Mouse (Mus musculus) adipocyte (in vitro differentiated cells): ENCODE data around the gene Maml2.

ENCODE experiments used
- DNase-seq: peaks from one replicate; pipeline ENCODE4 v3.0.0-alpha.2; 2016; ENCODE audit warnings: low spot score

The Maml2 gene

DNA sequence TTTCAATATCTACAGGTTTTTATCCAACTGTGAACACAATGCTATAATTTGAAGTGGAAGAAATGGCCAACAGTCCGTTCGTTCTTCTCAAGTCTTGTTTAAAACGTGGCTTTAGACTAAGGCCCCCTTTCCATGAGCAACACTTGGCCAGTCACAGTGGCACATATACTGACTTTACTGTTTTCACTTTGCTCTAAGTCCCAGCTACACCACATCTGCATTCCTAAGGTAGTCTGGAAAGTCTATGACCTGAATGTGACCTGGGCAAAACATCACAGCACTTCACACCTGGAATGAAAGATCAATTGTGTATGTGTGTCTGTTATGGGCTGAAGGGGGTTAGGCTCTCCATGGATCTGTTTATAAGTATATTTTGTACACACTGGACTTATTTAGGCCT, 151.0 kb downstream of the Maml2 start:
- DNase-seq: no peak

DNA sequence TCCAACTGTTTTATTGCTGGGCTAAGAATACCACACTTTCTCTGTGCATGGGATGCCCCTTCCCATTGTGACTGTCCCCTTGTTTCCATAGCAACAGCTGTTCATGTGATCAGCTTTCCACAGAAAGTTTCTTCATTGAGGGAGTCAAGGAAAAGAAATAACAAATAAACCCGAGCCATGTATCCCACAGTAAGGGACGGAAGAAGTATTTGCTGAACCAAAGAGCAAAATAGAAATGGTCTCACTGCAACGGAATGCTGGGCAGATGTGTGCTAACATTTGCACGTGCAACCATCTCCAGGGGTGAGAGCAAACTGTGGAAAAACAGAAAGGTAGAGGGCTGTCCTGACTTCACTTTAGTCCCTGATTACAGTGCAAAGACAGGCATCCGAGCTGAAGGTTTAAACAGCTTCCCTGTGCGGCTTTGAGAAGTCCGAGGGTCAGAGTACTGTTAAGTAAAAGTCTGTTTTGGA, 156.9 kb downstream of the Maml2 start:
- peak; percentile 11 for DNase-seq

DNA sequence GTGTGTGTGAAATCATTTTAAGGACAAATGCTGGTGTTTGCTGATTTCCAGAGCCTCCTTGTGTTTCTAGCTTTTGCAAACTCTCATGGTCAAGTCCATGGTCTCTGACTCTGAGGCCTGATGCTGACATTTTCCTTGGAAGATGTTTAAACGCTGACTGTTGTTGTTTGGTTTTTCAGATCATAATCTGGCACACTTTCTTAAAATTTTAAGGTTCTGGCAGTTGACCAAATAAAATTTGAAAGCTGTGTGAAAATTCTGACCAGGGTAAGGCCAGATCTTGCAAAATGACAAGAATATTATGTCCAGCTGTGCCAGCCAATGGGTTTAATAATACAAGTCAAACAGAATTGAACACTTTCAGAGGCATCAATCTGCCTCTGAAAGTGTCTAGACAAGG, 157.5 kb downstream of the Maml2 start:
- peak; percentile 56 for DNase-seq

DNA sequence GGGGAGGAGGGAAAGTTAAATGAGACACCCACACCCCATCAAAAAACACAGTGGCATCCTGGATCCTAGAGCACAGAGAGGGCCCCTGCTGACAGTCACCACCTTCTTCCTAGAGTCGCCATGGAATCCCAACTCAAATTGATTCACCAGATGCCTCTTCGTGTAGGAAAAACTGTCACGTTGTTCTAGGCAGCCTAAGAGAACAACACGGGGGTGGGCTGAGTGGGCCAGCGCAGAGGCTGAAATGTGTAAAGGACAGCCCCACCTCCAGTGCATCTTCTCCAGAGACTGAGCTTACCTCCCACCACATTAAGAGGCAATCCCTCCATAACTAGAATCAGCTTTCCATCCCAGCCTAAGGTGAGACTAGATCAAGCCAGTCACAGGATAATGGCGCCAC, 160.0 kb downstream of the Maml2 start:
- no peak for DNase-seq

DNA sequence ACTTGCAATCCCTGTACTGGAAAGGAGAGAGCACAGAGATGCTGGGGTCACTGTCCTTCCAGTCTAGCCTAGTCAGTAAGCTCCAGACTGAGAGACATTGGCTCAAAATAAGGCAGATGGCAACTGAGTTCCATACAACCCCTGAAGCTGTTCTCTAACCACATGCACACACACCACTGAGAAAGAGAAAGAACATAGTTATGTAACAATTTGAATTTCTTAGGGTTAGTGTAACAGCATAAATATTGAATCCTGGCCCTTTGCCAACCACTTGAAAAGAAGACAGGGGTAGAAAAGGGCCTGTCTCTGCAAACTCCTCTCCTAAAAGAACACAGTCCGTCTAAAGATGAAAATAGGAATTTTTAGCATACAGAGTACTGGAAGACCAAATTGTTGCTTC, 161.6 kb downstream of the Maml2 start:
- peak; percentile 52 for DNase-seq

DNA sequence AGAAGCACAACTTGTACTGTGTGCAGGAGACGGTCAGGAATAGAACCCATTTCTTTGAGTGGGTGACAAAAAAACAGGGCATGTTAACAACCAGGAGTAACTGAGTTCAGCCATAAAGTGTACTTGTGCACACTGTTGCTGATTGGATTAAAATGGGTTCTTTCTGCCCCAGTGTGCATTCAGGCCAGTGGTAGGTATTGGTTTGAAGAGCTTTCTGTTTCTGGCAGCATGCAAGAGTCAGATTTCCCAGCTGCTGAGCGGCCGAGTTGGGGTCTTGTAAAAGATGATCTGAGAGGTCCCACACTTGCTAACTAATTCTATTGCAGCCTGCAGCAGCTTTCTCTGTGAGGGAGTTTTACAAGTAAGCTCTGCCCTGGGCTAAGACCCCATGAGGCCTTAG, 162.3 kb downstream of the Maml2 start:
- DNase-seq: no peak

DNA sequence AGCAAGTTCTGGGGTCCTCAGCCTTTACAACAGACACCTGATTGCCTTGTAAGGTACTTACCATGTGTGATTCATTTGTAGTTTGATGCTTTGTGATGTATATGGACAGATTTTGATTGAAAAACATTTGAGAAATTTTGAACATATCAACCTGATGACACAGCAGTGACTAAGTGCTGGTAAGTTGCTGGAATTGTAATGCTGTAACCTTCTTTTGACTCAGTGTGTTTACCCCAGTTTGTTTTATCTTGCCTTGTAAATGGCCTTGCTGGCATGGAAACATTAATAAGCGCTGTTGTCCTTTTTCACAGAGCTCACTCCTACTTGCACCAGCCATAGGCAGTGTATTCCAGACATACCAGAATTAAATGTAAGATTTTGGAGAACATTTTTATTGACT, 163.2 kb downstream of the Maml2 start:
- DNase-seq: no peak

DNA sequence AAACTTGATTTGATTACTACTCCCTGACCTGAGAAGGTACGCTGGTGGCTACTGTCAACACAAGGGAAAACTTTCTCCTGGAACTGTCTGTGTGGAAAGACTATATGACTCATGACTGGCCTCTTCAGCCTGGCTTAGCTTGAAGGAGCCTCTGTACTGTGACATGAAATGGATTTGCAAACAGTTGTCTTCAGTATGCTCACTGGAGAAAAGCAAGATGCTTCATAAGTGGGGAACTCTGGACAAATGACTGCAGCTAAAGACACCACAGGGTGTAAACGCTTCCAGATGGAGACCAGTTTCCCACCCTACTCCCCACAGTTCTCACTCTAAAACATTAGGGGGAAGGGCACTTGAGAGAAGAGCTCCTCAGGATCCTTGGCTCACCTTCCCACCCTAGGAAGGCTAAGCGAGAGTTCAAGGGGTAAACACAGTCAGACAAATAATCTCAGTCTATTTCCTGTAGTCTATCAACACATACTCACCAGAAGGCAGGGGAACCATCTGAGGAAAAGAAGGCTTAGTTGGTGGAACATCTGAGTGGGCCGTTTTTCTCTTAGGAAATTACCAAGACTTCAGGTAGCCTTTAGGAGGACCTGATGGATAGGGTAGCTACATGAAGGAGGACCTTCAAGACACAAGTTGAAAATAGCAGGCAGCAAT, 167.7 kb downstream of the Maml2 start:
- no peak for DNase-seq

DNA sequence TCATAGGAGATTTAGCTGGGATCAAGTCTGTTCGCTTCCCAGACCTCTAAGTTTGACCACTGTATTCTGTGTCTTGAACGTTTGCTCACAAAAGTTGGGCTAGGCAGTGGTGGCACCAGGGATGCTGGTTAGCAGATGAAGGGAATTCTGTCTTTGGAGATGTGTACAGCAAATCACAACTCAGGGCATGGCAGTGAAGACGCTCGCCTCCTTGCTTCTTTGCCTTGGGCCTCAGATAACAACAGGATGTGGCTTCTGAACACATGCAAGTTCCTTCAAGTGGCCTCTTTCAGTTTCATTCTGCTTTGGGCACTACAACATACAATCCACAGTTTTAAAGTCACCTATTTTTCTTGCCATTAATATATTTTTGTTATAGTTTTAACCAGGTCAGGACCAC, 168.6 kb downstream of the Maml2 start:
- DNase-seq: no peak

DNA sequence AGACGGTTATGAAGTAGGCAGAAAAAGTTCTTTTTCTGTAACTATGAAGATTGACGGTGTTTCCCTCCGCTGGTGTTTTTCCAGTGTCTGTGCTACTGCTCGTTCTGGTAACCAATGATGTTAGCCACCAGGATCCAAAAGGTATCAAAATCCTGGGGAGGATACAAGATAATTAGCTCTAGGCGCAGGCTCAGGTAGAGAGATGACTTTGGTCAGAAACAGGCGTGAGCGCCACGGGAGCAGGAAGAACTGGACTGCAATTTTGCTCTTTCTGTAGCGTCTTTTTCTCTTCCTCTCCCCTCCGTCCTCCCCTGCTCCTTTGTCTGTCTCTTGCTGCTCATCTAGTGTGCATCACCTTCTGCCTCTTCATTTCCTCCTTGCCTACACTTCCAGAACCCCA, 169.1 kb downstream of the Maml2 start:
- no peak for DNase-seq

DNA sequence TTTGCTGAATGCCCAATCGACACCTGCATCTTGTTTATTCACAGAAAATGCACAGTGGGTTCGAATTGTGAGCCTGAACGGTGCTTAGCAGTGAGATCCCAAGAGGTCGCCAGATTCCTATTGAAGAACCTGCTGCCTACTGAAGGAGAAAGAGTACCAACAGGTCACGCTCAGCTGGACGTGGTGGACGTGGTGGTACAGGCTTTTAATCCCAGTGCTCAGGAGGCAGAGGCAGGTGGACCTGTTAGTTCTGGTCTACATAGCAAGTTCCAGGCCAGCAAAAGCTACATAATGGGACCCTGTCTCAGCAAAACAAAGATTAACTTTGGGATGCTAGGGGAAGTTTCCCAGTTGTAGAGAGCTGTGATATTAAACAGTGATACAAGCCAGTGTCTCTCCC, 170.0 kb downstream of the Maml2 start:
- DNase-seq: no peak

DNA sequence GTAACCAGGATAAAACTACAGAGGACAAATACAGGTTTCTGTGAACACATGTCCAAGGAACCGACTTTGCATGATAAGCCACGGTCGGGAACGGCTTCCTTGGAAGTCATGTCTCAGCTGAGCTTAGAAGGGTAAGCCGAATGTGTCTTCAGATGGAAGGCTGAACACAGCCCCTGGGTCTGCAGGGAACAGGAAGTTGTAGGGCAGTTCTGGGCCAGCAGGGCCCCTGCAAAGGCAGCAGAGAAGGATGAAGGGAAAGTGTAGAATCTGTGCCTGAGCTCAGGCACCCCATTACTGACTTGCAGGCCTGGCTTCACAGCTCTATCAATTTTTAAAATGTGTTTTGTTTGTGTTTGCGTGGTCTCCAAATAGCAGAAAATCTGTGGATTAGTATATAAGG, 171.0 kb downstream of the Maml2 start:
- DNase-seq: no peak

DNA sequence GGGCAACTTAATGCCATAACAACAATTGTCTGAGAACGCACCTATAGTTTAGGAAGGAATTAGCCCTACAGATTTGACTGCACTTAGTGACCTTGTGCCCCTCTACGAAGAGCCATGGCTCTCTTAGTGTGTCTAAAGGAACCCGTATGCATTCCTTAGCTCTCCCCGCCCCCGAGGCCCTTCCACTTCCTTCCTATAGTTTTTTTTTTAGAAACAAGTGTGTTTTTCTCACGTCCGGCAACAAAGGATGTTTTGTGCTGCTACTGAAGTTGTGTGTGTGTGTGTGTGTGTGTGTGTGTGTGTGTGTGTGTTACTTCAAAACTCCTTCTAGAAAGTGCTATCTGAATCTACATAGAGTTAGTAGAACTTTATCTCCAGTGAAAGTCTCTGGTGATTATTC, 172.3 kb downstream of the Maml2 start:
- DNase-seq: no peak

DNA sequence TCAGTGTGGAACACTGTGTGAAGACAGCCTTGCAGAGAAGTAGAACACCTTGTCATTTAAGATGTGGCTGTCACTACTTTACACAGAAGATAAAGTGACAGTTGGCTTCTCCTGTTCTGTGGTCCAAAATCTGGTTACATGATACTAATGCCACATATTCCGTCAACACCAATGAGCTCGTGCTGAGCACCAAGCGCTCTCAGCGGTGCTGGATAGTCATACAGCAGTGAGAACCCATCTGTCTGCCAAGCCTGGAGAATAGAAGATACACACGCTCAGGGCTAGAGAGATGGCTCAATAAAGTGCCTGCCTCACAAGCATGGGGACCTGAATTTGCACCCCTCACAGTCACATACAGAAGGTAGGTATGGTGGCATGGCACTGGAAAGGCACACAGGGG, 177.2 kb downstream of the Maml2 start:
- DNase-seq: no peak

DNA sequence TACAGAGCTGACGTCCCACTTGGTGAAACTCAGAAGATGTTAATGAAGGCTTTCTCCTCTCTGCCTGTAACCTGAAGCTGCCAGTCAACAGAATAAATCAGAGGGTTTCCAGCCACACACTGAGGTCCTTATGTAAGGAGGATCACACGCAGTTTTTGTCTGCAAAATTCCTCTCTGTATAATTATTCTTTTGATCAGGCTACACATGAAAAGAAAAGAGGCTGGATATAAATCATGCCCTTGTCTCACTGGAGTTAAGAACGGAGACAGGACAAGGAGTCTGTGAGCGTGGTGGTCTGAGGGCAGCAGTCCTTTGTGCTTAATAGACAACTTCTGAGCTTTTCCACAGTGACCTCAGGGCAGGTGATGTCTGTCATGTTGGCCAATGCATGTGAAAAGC, 181.5 kb downstream of the Maml2 start:
- no peak for DNase-seq

DNA sequence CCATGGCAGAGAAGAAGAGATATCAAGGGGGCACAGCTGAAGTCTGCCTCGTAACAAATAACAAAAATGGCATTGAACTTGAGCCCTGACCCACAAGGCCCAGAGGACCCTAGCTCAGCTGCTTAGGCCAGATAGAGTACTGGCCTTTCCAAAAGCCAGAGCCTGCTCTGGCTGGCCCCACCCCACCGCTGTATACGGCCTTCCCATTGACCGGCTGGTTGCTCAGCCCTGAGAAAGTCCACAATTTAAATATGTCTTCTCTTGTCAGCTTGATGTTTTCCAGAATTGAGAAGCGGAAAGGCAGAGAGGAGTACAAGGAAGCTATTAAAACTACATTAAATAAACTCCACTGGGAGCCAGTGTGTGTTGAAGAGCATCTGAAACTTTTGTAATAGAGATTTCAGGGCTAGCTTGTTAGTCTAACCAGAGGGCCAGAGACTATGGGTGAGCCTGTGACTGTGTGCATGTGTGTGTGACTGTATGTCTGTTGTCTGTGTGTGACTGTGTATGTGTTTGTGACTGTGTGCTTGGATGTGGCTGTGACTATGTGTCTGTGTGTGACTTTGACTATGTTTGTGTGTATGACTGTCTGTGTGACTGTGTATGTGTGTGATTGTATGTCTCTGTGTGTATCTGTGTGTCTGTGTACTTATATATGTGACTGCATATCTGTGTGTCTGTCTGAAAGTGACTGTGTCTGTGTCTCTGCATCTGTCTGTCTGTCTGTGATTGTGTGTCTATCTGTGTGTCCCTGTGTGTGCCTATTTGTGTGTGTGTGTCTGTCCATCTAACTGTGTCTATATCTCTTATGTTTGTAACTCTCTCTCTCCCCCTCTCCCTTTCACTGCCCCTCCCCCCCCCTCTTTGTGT, 185.7 kb downstream of the Maml2 start:
- DNase-seq: no peak

DNA sequence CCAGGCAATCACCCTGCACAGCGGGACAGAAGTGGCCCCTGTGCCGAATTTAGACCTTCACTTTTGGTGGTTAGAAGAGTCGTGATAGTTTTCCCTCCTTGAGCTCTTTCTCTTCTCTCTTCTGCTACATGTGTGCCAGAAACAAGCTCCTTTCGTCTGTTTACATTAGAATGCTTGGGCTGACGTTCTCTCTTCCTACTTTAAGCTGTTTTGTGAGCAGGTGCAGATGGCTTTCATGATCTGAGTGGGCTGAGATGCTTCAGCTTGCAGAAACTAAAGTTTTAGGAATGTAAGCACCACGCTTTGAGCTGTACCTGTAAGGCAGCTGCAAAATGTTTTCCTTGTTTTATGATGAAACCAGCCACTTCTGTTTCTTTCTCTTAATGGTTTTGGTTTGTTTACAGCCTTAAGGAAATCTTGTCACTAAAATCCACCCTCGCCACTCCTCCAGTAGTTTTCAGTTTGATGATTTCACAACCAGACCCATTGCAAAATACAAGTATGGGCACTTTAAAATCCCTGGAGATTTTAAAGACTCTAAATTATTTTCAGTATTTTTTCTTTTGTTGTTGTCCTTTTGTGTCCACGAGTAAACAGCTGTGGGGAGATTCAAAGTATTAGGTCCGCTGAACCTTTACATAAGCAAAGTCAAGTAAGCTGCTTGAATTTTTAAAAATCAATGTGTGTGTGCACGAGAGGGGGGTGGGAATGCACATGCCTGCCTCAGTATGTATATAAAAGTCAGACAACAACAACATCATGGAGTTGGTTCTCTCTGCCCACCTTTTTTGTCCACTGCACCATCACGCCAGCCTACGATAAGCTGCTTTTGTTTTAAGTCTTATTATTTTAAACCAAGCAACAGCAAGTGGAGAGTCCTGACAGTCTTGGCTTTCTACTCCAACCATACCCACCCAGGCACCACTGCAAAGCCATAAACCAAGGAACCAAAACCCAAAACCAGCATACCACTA, 186.8 kb downstream of the Maml2 start:
- peak; percentile 84 for DNase-seq

DNA sequence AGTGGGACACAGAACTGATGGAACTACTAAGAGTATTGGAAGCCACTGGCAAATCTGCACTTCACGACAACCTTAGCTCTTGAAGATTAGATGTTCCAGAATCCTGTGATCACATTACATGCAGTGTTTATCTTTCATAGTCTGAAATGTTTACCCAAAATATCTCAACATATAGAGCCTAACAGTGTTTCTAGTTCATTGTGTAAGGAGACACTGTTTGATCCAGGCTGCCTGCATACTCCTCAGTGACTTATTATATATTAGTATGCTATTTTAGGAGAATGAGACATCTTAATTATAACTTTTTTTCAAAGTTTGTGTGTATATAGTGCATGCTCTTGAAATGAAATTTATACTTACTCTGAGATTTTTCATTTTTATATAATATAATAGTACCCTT, 188.2 kb downstream of the Maml2 start:
- no peak for DNase-seq

DNA sequence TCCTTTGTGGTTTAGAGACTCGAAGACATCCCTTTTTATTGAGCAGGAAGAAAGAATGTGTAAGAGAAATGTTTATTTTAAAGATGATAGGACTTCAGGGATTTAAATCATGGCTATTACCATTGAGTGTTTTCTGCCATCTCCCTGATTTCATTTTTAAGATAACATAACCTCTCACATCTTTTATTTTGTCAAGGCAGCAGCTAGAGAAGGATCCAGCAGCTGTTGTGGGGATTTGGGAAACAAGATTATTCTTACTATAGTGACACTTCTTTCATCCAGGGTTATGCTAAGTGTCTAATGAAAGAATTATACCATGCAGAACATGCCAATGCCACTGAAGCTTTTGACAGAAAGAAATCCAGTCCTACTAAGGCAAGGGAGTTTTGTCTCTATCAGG, 193.3 kb downstream of the Maml2 start:
- DNase-seq: no peak

DNA sequence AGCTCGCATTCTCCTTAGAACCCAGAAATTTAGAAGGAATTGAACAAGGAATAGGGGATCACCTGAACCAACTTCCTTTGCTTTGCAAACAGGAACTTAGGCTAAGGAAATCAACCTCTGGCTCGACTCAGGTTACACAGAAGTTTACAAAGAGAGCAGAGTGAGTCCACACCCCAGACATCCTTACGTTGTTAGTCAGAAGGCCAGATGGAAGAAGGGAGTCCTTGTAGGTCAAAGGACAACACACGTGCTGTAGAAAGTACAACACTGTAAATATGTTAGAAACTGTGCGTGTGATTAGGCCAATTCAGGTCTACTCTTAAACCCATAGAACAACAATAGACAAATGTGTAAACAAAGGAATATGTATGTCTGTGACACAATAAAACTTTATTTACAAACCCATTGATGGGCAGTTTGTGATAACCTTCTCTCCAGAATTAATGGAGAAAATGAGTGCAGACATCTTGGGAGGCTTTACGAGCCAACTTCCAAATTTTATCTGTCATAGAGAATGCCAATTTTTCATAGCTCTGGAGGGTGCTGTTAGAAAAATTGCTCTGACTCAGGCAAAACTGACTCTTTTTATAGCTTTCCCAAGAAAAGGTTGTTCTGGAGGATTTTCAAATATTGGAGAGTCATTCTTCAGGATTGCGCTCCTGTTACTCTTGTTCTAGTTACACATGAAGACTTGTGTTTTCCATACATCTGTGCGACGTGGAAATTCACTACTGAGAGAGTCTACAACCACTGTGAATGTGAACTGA, 194.3 kb downstream of the Maml2 start:
- peak; percentile 23 for DNase-seq

DNA sequence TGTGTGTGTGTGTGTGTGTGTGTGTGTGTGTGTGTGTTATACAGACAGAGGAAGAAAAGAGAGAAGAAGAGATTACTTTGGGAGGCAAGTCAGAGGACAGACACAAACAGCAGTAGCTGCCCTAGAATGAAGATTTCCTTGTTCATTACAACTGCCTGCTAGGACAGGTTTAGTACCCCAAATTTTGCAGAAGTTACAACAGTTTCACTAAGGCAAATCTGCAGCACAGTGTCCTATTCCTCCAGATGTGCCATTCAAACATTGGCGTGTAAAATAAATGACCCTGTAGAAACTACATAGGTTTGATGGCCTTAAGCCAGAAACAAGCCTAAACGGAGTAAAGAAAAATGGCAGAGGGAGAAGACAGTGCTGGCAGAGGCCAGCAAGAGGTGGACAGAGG, 195.1 kb downstream of the Maml2 start:
- no peak for DNase-seq

DNA sequence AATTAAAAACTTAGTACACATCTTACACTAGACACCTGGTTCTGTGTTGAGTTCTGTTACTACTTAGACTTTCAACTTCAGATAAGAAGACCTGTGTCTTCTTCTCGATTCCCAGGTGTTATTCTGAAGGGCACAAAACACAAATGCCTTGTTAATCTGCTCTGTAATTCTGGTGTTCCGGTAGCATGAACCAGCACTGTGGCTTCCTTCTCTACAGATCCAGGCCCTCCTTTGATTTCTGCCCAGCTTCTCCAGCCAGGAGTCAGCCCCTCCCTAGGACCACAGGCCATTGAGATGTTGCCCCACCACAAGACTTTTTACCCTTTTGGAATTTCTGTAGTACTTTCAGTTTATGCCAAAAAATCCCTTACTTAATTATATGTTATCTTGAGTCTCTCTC, 196.0 kb downstream of the Maml2 start:
- no peak for DNase-seq
